Mouse (Mus musculus): Measurements from ENCODE around the gene Ttll8. TPM values are rescaled to one million over a fixed set of nuclear protein-coding genes. Genes with fewer than 3 reads are reported as not detected.

Gene Ttll8
- total and polyA plus RNA-seq, 2 experiments from 2014 or later, result not detected

GRCm38 (mm10) chr15:88964070-88964578, 9.9 kb upstream of the Ttll8 start:
- Histone ChIP-seq H3K4me1 (ENCODE audit: control insufficient read depth, insufficient read depth) (no peaks in the 10 kb centered on the region), H3K4me2 (ENCODE audit: low read depth, low read length) (no peak overlapping the region), H3K27ac (ENCODE audit: low read depth) (no peak overlapping the region), H3K27me3 (ENCODE audit: control insufficient read depth, insufficient read depth, low read length) (no peaks in the 10 kb centered on the region), H3K9me3 (replicated peaks; ENCODE audit: control insufficient read depth, low read length) (no peaks in the 10 kb centered on the region), H3K36me3 (replicated peaks; ENCODE audit: control insufficient read depth, insufficient read depth, low read length) (no peaks in the 10 kb centered on the region), H3K9ac (replicated peaks; ENCODE audit: low read depth, low read length) (no peak overlapping the region), H3K4me3 (ENCODE audit: low read depth, low read length) (no peak overlapping the region)
- no peak for TF ChIP-seq CTCF (IDR thresholded peaks at IDR 0.05; ENCODE audit: low read depth)
- TF ChIP-seq EP300 (IDR thresholded peaks at IDR 0.05; ENCODE audit: low read depth), result no peak
- DNase-seq (ENCODE audit: low spot score), result no peak
- WGBS, result 88% methylated on average over 2 of the region's 2 CpGs
- no peak for ATAC-seq (ENCODE audit: insufficient read depth, low read depth)

GRCm38 (mm10) chr15:88957522-88957921, 3.3 kb upstream of the Ttll8 start:
- no peaks in the 10 kb centered on the region for H3K36me3 ChIP-seq (replicated peaks; ENCODE audit: control insufficient read depth, insufficient read depth, low read length)
- ATAC-seq (ENCODE audit: insufficient read depth, low read depth) (no peak), DNase-seq (ENCODE audit: low spot score) (no peak)
- peaks cover 19% of the 10 kb centered on the region for H3K27me3 ChIP-seq (ENCODE audit: control insufficient read depth, insufficient read depth, low read length)
- no peaks in the 10 kb centered on the region for H3K9me3 ChIP-seq (replicated peaks; ENCODE audit: control insufficient read depth, low read length)
- no peak overlapping the region for H3K4me3 ChIP-seq (ENCODE audit: low read depth, low read length)
- H3K9ac ChIP-seq (replicated peaks; ENCODE audit: low read depth, low read length), result no peak overlapping the region
- no peak for TF ChIP-seq CTCF (IDR thresholded peaks at IDR 0.05; ENCODE audit: low read depth)
- TF ChIP-seq EP300 (IDR thresholded peaks at IDR 0.05; ENCODE audit: low read depth), result no peak
- WGBS, result 75% methylated on average over 4 of the region's 4 CpGs
- H3K27ac ChIP-seq (ENCODE audit: low read depth), result no peak overlapping the region
- no peak overlapping the region for H3K4me2 ChIP-seq (ENCODE audit: low read depth, low read length)
- H3K4me1 ChIP-seq (ENCODE audit: control insufficient read depth, insufficient read depth), result 0 out of 2 replicates have a peak, but pooled peaks cover 4% of the 10 kb centered on the region

GRCm38 (mm10) chr15:88955342-88955741, 1.1 kb upstream of the Ttll8 start:
- Histone ChIP-seq H3K36me3 (replicated peaks; ENCODE audit: control insufficient read depth, insufficient read depth, low read length) (no peaks in the 10 kb centered on the region), H3K9me3 (replicated peaks; ENCODE audit: control insufficient read depth, low read length) (no peaks in the 10 kb centered on the region), H3K9ac (replicated peaks; ENCODE audit: low read depth, low read length) (no peak overlapping the region), H3K4me1 (ENCODE audit: control insufficient read depth, insufficient read depth) (0 out of 2 replicates have a peak, but pooled peaks cover 4% of the 10 kb centered on the region), H3K4me2 (ENCODE audit: low read depth, low read length) (no peak overlapping the region), H3K27ac (ENCODE audit: low read depth) (no peak overlapping the region), H3K4me3 (ENCODE audit: low read depth, low read length) (no peak overlapping the region), H3K27me3 (ENCODE audit: control insufficient read depth, insufficient read depth, low read length) (peaks cover 19% of the 10 kb centered on the region)
- ATAC-seq (ENCODE audit: insufficient read depth, low read depth), result no peak
- DNase-seq (ENCODE audit: low spot score), result no peak
- WGBS, result 91% methylated on average over 6 of the region's 6 CpGs
- TF ChIP-seq EP300 (IDR thresholded peaks at IDR 0.05; ENCODE audit: low read depth), result no peak
- no peak for TF ChIP-seq CTCF (IDR thresholded peaks at IDR 0.05; ENCODE audit: low read depth)

- Histone ChIP-seq H3K4me3 (ENCODE audit: low read depth, low read length) (no peak overlapping the region), H3K9me3 (replicated peaks; ENCODE audit: control insufficient read depth, low read length) (no peaks in the 10 kb centered on the region), H3K36me3 (replicated peaks; ENCODE audit: control insufficient read depth, insufficient read depth, low read length) (no peaks in the 10 kb centered on the region), H3K4me2 (ENCODE audit: low read depth, low read length) (no peak overlapping the region), H3K27me3 (ENCODE audit: control insufficient read depth, insufficient read depth, low read length) (peaks cover 19% of the 10 kb centered on the region), H3K4me1 (ENCODE audit: control insufficient read depth, insufficient read depth) (0 out of 2 replicates have a peak, but pooled peaks cover 4% of the 10 kb centered on the region), H3K27ac (ENCODE audit: low read depth) (no peak overlapping the region), H3K9ac (replicated peaks; ENCODE audit: low read depth, low read length) (no peak overlapping the region)
- TF ChIP-seq CTCF (IDR thresholded peaks at IDR 0.05; ENCODE audit: low read depth) (no peak), EP300 (IDR thresholded peaks at IDR 0.05; ENCODE audit: low read depth) (no peak)
- ATAC-seq (ENCODE audit: insufficient read depth, low read depth) (no peak), DNase-seq (ENCODE audit: low spot score) (no peak)
- 84% methylated on average over 4 of the region's 4 CpGs for WGBS
These were observed 3.0 kb downstream of the Ttll8 start for GRCm38 (mm10) chr15:88951246-88951645.

- TF ChIP-seq EP300 (IDR thresholded peaks at IDR 0.05; ENCODE audit: low read depth), result no peak
- no peak for TF ChIP-seq CTCF (IDR thresholded peaks at IDR 0.05; ENCODE audit: low read depth)
- Histone ChIP-seq H3K27ac (ENCODE audit: low read depth) (no peak overlapping the region), H3K4me1 (ENCODE audit: control insufficient read depth, insufficient read depth) (0 out of 2 replicates have a peak, but pooled peaks cover 8% of the 10 kb centered on the region), H3K36me3 (replicated peaks; ENCODE audit: control insufficient read depth, insufficient read depth, low read length) (no peaks in the 10 kb centered on the region), H3K4me3 (ENCODE audit: low read depth, low read length) (no peak overlapping the region), H3K4me2 (ENCODE audit: low read depth, low read length) (no peak overlapping the region), H3K9ac (replicated peaks; ENCODE audit: low read depth, low read length) (no peak overlapping the region), H3K27me3 (ENCODE audit: control insufficient read depth, insufficient read depth, low read length) (no peaks in the 10 kb centered on the region), H3K9me3 (replicated peaks; ENCODE audit: control insufficient read depth, low read length) (no peaks in the 10 kb centered on the region)
- DNase-seq (ENCODE audit: low spot score), result no peak
- WGBS, result 53% methylated on average over 6 of the region's 6 CpGs
- ATAC-seq (ENCODE audit: insufficient read depth, low read depth), result no peak
These were observed 7.4 kb downstream of the Ttll8 start for GRCm38 (mm10) chr15:88946851-88947250.
